Mouse (Mus musculus): ENCODE results near the gene Styk1. TPM values are rescaled to one million over a fixed set of nuclear protein-coding genes. Genes with fewer than 3 reads are reported as not detected.

Styk1 gene
- total and polyA plus RNA-seq, 3 experiments, result 0.23 to 0.27 TPM; not detected in 1

Other genes starting within 250 kb of the Styk1 start
- 1.4 and 1.6 TPM in 2 replicates for gene Klra2, start 106.2 kb downstream of the Styk1 start, total RNA-seq (2014; fragmentation: Nextera tagmentation)
- 0.16 and 0.23 TPM in 2 replicates for gene Klra2, start 106.2 kb downstream of the Styk1 start, total RNA-seq (2017)
- not detected in 2 replicates for gene Klra2, start 106.2 kb downstream of the Styk1 start, polyA plus RNA-seq (2012)
- gene Magohb, start 60.4 kb downstream of the Styk1 start, total RNA-seq (2014; fragmentation: Nextera tagmentation), result not detected in 2 replicates
- not detected in 2 replicates for gene Magohb, start 60.4 kb downstream of the Styk1 start, total RNA-seq (2017)
- not detected in 2 replicates for gene Magohb, start 60.4 kb downstream of the Styk1 start, polyA plus RNA-seq (2012)
- 1,065 and 1,295 TPM in 2 replicates for gene Ybx3, start 34.9 kb upstream of the Styk1 start, total RNA-seq (2014; fragmentation: Nextera tagmentation)
- 308 and 391 TPM in 2 replicates for gene Ybx3, start 34.9 kb upstream of the Styk1 start, total RNA-seq (2017)
- 1,477 and 1,552 TPM in 2 replicates for gene Ybx3, start 34.9 kb upstream of the Styk1 start, polyA plus RNA-seq (2012)
- not detected in 2 replicates for gene 5430401F13Rik, start 132.8 kb upstream of the Styk1 start, total RNA-seq (2014; fragmentation: Nextera tagmentation)
- gene 5430401F13Rik, start 132.8 kb upstream of the Styk1 start, total RNA-seq (2017), result not detected in 2 replicates
- gene 5430401F13Rik, start 132.8 kb upstream of the Styk1 start, polyA plus RNA-seq (2012), result not detected in 2 replicates
- gene Gm6619, start 132.8 kb upstream of the Styk1 start, total RNA-seq (2014; fragmentation: Nextera tagmentation), result not detected in 2 replicates
- gene Gm6619, start 132.8 kb upstream of the Styk1 start, total RNA-seq (2017), result 0.23 TPM in 1 of 2 replicates, not detected in the other
- not detected in 2 replicates for gene Gm6619, start 132.8 kb upstream of the Styk1 start, polyA plus RNA-seq (2012)

Data from G1E (cell line).